Mouse (Mus musculus): ENCODE results near the gene Gm49340. TPM values are rescaled to one million over a fixed set of nuclear protein-coding genes. Genes with fewer than 3 reads are reported as not detected.

Gm49340 gene
- polyA plus RNA-seq, 1 experiment from 2014 or later = not detected

GRCm38 (mm10) chr11:73326485-73326886, 3.1 kb upstream of the Gm49340 start:
- Histone ChIP-seq H3K27ac (replicated peaks) (0 out of 2 replicates have a peak overlapping the region, but pooled peaks have one; percentile 9), H3K9me3 (ENCODE audit: control insufficient read depth, low read length) (no peaks in the 10 kb centered on the region), H3K9ac (ENCODE audit: low read length) (no peak overlapping the region), H3K27me3 (ENCODE audit: control insufficient read depth, insufficient read depth, low read length) (no peaks in the 10 kb centered on the region), H3K36me3 (ENCODE audit: control insufficient read depth, insufficient read depth, low read length) (no peaks in the 10 kb centered on the region), H3K4me2 (replicated peaks; ENCODE audit: low read depth) (peak overlapping the region; percentile 21), H3K4me3 (ENCODE audit: low read depth, low read length) (0 out of 2 replicates have a peak overlapping the region, but pooled peaks have one; percentile 5), H3K4me1 (replicated peaks; ENCODE audit: control insufficient read depth, insufficient read depth) (no peaks in the 10 kb centered on the region)
- WGBS = 11% methylated on average over 12 of the region's 12 CpGs
- no peak for TF ChIP-seq EP300 (optimal IDR thresholded peaks at IDR 0.05)
- no peak for TF ChIP-seq CTCF (IDR thresholded peaks at IDR 0.05; ENCODE audit: low read depth)
- DNase-seq (ENCODE audit: low spot score) (peak; percentile 56), ATAC-seq (ENCODE audit: low FRiP score, low TSS enrichment) (peak; percentile 89)

- peak overlapping the region; percentile 21; the same call in 1 of the 2 replicates for H3K4me2 ChIP-seq (replicated peaks; ENCODE audit: low read depth)
- TF ChIP-seq EP300 (optimal IDR thresholded peaks at IDR 0.05) (no peak), CTCF (IDR thresholded peaks at IDR 0.05; ENCODE audit: low read depth) (no peak)
- no peak overlapping the region for H3K4me3 ChIP-seq (ENCODE audit: low read depth, low read length)
- H3K27ac ChIP-seq (replicated peaks) = no peak overlapping the region
- H3K4me1 ChIP-seq (replicated peaks; ENCODE audit: control insufficient read depth, insufficient read depth) = no peaks in the 10 kb centered on the region
- H3K27me3 ChIP-seq (ENCODE audit: control insufficient read depth, insufficient read depth, low read length) = no peaks in the 10 kb centered on the region
- no peak for DNase-seq (ENCODE audit: low spot score)
- H3K9me3 ChIP-seq (ENCODE audit: control insufficient read depth, low read length) = no peaks in the 10 kb centered on the region
- no peaks in the 10 kb centered on the region for H3K36me3 ChIP-seq (ENCODE audit: control insufficient read depth, insufficient read depth, low read length)
- H3K9ac ChIP-seq (ENCODE audit: low read length) = no peak overlapping the region
- ATAC-seq (ENCODE audit: low FRiP score, low TSS enrichment) = no peak
- WGBS = 41% methylated on average over 4 of the region's 4 CpGs
Observed at GRCm38 (mm10) chr11:73327361-73327760, 2.2 kb upstream of the Gm49340 start.

GRCm38 (mm10) chr11:73333357-73333756, 3.8 kb downstream of the Gm49340 start:
- ATAC-seq (ENCODE audit: low FRiP score, low TSS enrichment) (no peak), DNase-seq (ENCODE audit: low spot score) (no peak)
- Histone ChIP-seq H3K4me3 (ENCODE audit: low read depth, low read length) (no peak overlapping the region), H3K27ac (replicated peaks) (no peak overlapping the region), H3K4me2 (replicated peaks; ENCODE audit: low read depth) (no peak overlapping the region), H3K9ac (ENCODE audit: low read length) (no peak overlapping the region), H3K9me3 (ENCODE audit: control insufficient read depth, low read length) (no peaks in the 10 kb centered on the region), H3K4me1 (replicated peaks; ENCODE audit: control insufficient read depth, insufficient read depth) (no peaks in the 10 kb centered on the region), H3K36me3 (ENCODE audit: control insufficient read depth, insufficient read depth, low read length) (no peaks in the 10 kb centered on the region), H3K27me3 (ENCODE audit: control insufficient read depth, insufficient read depth, low read length) (no peaks in the 10 kb centered on the region)
- 58% methylated on average over 2 of the region's 2 CpGs for whole genome bisulfite sequencing
- TF ChIP-seq CTCF (IDR thresholded peaks at IDR 0.05; ENCODE audit: low read depth) = no peak
- TF ChIP-seq EP300 (optimal IDR thresholded peaks at IDR 0.05) = no peak

- WGBS = 63% methylated on average over 4 of the region's 4 CpGs
- TF ChIP-seq EP300 (optimal IDR thresholded peaks at IDR 0.05) (no peak), CTCF (IDR thresholded peaks at IDR 0.05; ENCODE audit: low read depth) (no peak)
- H3K4me3 ChIP-seq (ENCODE audit: low read depth, low read length) = no peak overlapping the region
- no peaks in the 10 kb centered on the region for H3K27me3 ChIP-seq (ENCODE audit: control insufficient read depth, insufficient read depth, low read length)
- no peaks in the 10 kb centered on the region for H3K9me3 ChIP-seq (ENCODE audit: control insufficient read depth, low read length)
- no peak overlapping the region for H3K4me2 ChIP-seq (replicated peaks; ENCODE audit: low read depth)
- no peak overlapping the region for H3K27ac ChIP-seq (replicated peaks)
- ATAC-seq (ENCODE audit: low FRiP score, low TSS enrichment) (peak; percentile 74), DNase-seq (ENCODE audit: low spot score) (no peak)
- no peaks in the 10 kb centered on the region for H3K36me3 ChIP-seq (ENCODE audit: control insufficient read depth, insufficient read depth, low read length)
- no peak overlapping the region for H3K9ac ChIP-seq (ENCODE audit: low read length)
- no peaks in the 10 kb centered on the region for H3K4me1 ChIP-seq (replicated peaks; ENCODE audit: control insufficient read depth, insufficient read depth)
Observed at GRCm38 (mm10) chr11:73336919-73337318, 7.4 kb downstream of the Gm49340 start.

- Histone ChIP-seq H3K27me3 (ENCODE audit: control insufficient read depth, insufficient read depth, low read length) (no peaks in the 10 kb centered on the region), H3K4me3 (ENCODE audit: low read depth, low read length) (no peak within 1 kb of the TSS), H3K27ac (replicated peaks) (no peak within 1 kb of the TSS), H3K9ac (ENCODE audit: low read length) (no peak within 1 kb of the TSS), H3K4me1 (replicated peaks; ENCODE audit: control insufficient read depth, insufficient read depth) (no peaks in the 10 kb centered on the region), H3K4me2 (replicated peaks; ENCODE audit: low read depth) (no peak within 1 kb of the TSS), H3K36me3 (ENCODE audit: control insufficient read depth, insufficient read depth, low read length) (no peaks in the 10 kb centered on the region), H3K9me3 (ENCODE audit: control insufficient read depth, low read length) (no peaks in the 10 kb centered on the region)
- TF ChIP-seq CTCF (IDR thresholded peaks at IDR 0.05; ENCODE audit: low read depth) (no peak), EP300 (optimal IDR thresholded peaks at IDR 0.05) (no peak)
- 38% methylated on average over 3 of the region's 3 CpGs for WGBS
- DNase-seq (ENCODE audit: low spot score) (no peak), ATAC-seq (ENCODE audit: low FRiP score, low TSS enrichment) (no peak)
Observed at GRCm38 (mm10) chr11:73350483-73350882, 20.9 kb downstream of the Gm49340 start, which contains the start of gene Olfr20. Olfr20 (plus strand) TSS chr11:73350783.

- WGBS = 85% methylated on average over 2 of the region's 2 CpGs
- no peak for ATAC-seq (ENCODE audit: low FRiP score, low TSS enrichment)
- no peak for TF ChIP-seq EP300 (optimal IDR thresholded peaks at IDR 0.05)
- TF ChIP-seq CTCF (IDR thresholded peaks at IDR 0.05; ENCODE audit: low read depth) = no peak
- Histone ChIP-seq H3K4me2 (replicated peaks; ENCODE audit: low read depth) (no peak within 1 kb of the TSS), H3K4me1 (replicated peaks; ENCODE audit: control insufficient read depth, insufficient read depth) (no peaks in the 10 kb centered on the region), H3K36me3 (ENCODE audit: control insufficient read depth, insufficient read depth, low read length) (no peaks in the 10 kb centered on the region), H3K9ac (ENCODE audit: low read length) (no peak within 1 kb of the TSS), H3K27ac (replicated peaks) (no peak within 1 kb of the TSS), H3K9me3 (ENCODE audit: control insufficient read depth, low read length) (no peaks in the 10 kb centered on the region), H3K27me3 (ENCODE audit: control insufficient read depth, insufficient read depth, low read length) (no peaks in the 10 kb centered on the region), H3K4me3 (ENCODE audit: low read depth, low read length) (no peak within 1 kb of the TSS)
- DNase-seq (ENCODE audit: low spot score) = no peak
Observed at GRCm38 (mm10) chr11:73370946-73371345, 41.4 kb downstream of the Gm49340 start, which contains the start of gene Olfr376. Olfr376 (plus strand) TSS chr11:73371246.

All from stomach, postnatal 0 days (tissue).